Mouse (Mus musculus): ENCODE data around the gene Ifitm1.

The Ifitm1 gene

DNA sequence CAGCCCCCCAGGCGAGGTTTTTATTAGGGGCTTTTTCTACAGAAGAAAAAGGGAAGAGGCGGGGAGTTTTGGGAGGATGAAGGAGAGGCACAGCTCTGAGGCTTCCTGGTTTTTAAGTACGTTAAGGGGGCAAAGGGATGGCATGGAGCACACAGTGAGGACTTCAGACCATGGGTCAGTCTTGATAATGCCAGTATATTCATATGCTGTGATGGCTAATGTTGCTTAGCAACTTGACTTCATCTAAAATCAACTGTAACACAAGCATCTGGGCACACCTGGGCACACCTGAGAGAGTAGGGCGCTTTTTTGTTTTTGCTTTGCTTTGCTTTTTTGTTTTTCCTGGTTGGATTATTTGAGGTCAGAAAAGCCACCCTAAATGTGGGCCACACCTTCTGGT, at the start of gene Ifitm1:
Gene Ifitm1, plus strand, starts transcription at position 301 of the 400 bp plus-strand sequence.
- DNase-seq (ENCODE audit: extremely low spot score, low read depth, low spot score) = no peak

DNA sequence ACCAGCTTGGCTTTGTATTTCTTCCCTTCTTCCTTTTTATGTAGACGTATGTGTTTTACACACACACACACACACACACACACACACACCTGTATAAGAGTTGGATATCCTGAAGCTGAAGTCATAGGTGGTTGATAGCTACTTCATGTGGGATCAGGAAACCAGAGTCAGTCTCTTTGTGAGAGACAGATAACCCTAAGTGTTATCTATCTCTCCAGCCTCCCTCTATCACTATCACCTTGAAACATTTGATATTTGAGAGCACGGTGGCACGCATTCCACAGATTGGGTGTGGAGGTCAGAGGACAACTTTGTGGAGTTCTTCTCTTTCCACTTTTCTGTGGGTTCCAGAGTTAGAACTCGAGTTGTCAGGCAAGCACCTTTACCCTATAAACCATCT, 47.1 kb upstream of the Ifitm1 start:
- no peak for DNase-seq (ENCODE audit: extremely low spot score, low read depth, low spot score)

DNA sequence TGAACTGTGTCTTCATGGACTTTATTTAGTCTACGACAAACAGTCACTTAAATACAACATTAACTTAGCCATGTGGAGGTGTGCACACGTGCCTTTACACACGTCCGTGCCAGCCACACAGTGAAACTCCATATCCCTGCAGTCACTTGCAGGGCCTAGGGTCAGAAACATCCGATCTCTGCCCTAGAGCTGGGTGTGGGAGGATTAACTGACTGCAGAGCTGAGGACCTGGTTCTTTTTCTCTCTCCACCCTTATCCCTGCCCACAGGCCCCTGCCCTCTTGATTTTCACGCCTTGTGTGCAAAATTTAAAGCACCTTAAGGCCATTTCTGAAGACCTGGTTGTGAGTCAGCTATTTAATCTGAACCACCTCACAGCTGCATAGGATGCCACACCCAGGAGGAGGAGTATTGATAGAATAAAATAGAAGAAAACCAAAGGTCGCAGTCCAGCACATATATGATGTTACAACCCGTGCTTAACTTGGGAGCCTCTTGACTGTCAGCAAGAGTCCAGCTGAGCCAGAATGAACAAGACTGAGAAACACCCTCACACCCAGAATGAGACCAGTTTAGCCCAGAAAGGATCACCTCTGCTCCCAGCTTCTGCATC, 46.5 kb upstream of the Ifitm1 start, which contains the start of gene Nlrp6:
Gene Nlrp6, plus strand, starts transcription at position 485 of the 612 bp plus-strand sequence.
- DNase-seq (ENCODE audit: extremely low spot score, low read depth, low spot score) = no peak

DNA sequence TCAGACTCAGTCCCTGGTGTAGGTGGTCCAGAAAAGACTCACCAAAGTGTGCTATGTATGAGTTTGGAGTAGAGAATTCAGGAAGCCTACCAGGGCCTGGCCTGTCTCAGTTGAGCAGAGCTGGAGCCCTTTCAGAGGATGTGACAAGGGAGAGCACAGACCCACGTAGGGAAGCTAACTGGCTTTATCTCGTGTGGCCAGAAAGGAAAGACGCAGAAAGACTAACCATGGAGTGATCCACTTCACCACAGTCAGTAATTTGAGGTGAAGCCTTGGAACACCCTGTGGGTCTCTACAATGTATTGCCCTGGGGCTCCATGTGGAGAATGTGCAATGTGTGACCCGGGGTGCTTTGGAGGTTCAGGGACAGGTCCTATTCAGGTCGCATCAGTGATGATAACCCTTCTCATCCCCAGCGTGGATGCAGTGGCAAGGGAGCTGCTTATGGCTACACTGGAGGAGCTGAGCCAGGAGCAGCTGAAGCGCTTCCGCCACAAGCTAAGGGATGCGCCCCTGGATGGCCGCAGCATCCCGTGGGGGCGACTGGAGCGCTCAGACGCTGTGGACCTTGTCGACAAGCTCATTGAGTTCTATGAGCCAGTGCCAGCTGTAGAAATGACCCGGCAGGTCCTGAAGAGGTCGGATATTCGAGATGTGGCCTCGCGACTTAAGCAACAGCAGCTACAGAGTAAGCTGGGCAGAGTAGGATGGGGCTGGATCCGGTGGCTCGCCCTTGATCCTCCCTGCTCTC, 45.6 kb upstream of the Ifitm1 start:
- no peak for DNase-seq (ENCODE audit: extremely low spot score, low read depth, low spot score)

DNA sequence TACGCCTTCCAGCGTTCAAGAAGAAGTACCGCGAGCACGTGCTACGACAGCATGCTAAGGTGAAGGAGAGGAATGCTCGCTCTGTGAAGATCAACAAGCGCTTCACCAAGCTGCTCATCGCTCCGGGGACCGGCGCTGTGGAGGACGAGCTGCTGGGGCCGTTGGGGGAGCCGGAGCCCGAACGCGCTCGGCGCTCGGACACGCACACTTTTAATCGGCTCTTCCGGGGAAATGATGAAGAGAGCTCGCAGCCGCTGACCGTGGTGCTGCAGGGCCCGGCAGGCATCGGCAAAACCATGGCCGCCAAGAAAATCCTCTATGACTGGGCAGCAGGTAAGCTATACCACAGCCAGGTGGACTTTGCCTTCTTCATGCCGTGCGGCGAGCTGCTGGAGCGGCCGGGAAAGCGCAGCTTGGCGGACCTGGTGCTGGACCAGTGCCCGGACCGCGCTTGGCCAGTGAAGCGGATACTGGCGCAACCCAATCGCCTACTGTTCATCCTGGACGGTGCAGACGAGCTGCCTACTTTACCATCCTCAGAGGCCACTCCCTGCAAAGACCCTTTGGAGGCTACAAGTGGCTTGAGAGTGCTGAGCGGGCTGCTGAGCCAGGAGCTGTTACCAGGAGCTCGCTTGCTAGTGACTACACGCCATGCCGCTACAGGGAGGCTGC, 44.5 kb upstream of the Ifitm1 start:
- no peak for DNase-seq (ENCODE audit: extremely low spot score, low read depth, low spot score)

DNA sequence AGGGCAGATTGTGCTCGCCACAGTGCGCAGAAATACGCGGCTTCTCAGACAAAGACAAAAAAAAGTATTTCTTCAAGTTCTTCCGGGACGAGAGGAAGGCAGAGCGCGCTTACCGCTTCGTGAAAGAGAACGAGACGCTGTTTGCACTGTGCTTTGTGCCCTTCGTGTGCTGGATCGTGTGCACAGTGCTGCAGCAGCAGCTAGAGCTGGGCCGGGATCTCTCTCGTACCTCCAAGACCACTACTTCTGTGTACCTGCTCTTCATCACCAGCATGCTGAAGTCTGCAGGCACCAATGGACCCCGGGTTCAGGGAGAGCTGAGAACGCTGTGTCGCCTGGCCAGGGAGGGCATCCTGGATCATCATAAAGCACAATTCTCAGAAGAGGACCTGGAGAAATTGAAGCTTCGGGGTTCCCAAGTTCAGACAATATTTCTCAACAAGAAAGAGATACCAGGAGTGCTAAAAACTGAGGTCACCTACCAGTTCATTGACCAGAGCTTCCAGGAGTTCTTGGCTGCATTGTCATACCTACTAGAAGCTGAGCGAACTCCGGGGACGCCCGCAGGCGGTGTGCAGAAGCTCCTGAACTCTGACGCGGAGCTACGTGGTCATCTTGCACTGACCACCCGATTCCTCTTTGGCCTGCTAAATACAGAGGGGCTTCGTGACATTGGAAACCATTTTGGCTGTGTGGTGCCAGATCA, 43.8 kb upstream of the Ifitm1 start:
- no peak for DNase-seq (ENCODE audit: extremely low spot score, low read depth, low spot score)

DNA sequence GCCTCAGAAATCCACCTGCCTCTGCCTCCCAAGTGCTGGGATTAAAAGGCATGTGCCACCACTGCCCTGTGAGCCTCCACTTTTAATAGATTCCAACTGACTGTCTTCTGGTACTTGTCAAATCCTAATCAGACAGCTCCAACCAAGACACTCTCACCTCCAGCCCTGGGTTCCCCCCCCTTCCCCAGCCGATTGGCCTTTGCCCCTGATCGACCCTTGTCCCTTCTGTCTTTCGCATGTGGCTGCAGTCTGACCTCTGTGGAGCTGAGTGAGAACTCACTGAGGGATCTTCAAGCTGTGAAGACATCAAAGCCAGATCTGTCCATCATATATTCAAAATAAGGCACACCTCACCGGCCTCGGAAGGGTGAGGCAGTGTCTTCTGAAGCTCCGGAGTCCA, 39.8 kb upstream of the Ifitm1 start:
- no peak for DNase-seq (ENCODE audit: extremely low spot score, low read depth, low spot score)

DNA sequence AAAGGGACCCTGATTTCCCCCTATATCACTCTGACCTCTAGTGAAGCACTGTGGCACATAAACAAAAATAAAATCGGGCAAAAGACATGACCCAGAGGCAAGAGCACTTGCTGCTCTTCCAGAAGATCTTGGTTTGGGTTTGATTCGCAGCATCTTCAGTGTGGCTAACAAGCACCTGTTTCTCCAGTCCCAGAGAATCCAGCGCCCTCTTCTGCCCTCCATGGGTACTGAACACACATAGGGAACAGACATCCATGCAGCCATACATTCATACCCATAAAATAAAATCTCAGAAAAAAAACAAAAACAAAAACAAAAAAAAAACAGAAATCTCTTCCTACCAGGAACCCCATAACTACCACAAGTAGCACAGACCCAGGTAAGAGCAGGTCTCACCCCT, 28.6 kb upstream of the Ifitm1 start:
- no peak for DNase-seq (ENCODE audit: extremely low spot score, low read depth, low spot score)

DNA sequence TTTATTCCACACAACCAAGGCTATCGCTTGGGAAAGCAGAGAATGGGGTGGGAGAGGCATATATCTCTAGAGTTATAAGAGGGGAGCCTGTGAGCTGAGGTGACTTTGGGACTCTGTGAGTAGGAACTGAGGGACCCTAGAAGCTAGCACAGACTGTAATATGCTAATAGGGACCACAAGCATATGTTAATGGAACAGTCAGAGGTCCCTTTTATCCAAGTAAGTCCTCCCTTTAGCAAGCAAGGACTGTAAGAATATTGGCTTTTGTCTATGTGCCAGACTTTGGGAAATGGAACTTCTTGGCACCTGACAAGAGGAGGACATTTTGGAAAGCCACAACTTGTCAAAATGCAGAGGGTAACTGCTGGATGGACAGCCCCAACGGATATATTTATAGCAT, 28.1 kb upstream of the Ifitm1 start:
- no peak for DNase-seq (ENCODE audit: extremely low spot score, low read depth, low spot score)

DNA sequence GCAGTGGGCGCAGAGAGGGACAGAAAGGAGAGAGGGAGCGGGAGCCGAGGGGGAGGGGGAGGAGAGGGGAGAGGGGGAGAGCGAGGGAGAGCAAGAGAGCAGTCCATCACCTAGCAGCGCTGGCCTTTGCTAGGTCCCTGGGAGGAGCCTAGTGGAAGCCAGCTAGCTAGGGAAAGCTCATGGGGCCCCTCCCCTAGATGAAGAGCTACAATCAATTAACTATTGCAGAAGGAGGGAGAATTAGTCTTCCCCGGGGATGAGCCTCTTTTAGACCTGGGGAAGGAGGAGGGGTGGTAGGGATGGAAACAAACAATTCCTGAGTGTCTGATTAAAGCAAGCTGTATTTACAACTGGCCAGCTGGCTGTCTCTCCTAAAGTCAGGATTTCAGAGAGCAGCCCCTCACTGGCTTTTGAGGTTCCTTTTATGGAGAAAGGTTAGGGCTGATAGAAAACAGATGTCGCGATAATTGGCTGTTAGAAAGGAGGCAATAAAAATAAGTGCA, 27.3 kb upstream of the Ifitm1 start:
- peak; percentile 97 for DNase-seq (ENCODE audit: extremely low spot score, low read depth, low spot score)

DNA sequence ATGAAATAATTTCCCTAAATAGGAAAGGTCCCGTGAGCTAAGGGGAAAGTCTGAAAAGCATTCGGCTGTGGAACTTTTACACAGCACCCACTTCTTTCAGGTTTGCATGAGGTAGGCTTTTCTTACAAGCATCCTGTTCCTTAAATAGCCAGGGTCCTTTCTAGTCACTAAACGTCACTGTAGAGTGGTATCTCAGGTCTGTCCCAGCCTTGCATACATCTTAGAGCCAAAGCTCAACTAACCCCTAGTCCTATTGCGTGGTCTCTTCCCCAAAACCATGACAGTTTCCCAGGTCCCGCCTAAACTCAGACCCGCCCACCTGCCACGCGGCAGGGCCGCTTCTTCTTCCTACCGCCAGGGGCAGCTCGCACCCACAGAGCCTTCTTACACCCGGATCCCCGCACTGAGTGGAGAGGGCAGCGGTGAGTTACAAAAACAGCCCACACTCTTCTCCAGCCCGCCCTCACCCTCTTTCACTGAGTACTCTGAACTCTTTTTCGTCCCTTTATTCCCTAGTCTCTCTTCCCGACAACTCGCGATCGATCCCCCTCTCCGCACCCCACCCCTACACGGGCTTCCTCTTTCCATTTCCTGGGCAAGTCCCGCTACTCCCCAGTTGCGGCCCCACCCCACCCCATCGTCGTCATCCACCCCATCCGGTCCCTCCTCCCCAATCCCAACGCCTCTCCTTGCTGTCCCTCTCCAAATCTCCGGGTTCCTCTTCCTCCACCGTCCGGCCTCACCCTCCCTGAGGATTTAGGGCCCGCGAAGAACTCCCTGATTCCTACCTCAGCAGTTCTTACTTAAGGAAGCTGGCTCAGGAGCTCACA, 25.6 kb upstream of the Ifitm1 start, which contains the start of gene Pgghg:
Gene Pgghg, plus strand, starts transcription at position 170 of the 830 bp plus-strand sequence.
- DNase-seq (ENCODE audit: extremely low spot score, low read depth, low spot score) = peak; percentile 71

DNA sequence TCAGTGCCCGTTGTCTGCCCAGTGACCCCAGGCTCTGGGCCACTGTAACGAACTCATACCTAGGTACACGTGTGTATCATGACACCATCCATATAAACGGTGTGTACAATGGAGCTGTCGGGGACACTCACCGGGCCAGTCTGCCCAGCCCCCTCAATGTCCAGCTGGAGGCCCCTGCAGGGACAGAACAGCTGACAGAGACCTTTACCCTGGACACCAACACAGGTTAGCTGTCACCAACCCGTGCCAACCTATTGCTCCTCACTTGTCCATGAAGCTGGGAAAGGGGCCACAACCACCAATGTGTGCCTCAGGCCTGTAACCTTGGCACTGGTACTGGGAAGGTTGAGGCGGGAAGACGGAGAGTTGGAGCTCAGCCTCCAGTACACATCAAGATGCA, 24.7 kb upstream of the Ifitm1 start:
- no peak for DNase-seq (ENCODE audit: extremely low spot score, low read depth, low spot score)

DNA sequence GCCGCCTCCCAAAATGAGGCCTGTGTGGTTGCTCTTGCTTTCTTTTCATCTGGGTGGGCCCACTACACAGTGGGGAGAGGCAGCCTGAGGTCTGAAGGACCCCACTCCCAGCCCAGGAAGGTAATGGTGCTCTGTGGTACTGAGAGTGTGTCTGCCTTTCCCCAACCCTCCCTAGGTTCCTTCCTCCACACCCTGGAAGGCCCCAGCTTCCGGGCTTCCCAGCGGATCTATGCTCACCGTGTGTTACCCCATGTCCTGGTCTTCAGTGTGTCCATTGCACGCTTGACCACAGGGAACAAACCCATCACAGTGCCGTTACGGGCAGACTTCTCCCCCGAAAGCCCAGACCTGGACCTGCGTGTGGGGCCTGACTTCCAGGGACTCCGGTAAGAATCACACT, 24.2 kb upstream of the Ifitm1 start:
- DNase-seq (ENCODE audit: extremely low spot score, low read depth, low spot score) = no peak

DNA sequence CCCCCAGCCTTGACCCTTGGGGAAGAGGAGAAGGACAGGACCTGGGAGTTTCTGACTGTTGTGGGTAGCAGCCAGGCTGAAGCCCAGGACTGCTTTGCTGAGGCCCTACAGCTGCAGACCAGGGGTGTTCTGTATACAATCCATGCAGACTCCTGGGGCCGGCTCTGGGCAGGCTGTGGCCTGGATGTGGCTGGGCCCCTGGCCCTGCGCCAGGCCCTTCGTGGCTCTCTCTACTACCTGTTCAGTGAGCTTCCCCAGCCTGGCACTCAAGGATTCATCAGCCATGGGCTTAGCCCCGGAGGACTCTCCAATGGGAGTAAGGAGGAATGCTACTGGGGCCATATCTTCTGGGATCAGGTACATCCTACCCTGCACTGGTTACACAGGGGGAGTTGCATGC, 23.7 kb upstream of the Ifitm1 start:
- no peak for DNase-seq (ENCODE audit: extremely low spot score, low read depth, low spot score)

DNA sequence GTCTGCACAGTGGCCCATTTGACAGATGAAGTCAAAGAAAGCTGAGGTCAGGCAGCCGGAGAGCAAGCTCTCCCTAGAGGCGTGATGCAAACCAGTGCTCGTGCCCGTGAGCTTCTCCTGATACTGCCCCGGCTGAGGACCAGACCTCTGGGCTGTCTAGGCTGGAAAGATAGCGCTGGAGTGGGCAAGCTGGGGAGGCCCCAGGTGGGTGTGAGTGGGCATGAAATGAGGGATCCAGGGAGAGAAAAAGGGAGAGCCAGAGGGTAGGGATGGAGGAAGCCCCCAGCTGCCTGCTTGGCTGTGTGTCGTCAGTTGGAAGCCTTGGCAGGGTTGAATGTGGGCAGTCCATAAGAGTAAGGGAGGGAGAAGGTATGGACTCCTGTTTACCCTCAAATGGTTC, 22.8 kb upstream of the Ifitm1 start:
- DNase-seq (ENCODE audit: extremely low spot score, low read depth, low spot score) = no peak

DNA sequence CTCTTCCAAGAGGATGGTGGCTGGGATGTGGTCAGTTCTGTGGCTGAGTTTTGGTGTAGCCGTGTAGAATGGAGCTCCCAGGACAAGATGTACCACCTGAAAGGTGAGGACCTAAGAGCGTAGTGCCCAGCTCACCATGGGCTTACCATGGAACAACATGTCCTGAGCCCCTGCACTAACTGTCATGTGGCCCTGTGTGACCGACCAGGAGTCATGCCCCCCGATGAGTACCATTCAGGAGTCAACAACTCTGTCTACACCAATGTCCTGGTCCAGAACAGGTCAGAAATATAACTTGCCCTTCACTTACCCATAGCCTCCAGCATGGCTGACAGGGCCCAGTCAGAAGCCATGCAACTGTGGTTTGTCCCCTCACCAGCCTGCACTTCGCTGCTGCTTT, 21.8 kb upstream of the Ifitm1 start:
- no peak for DNase-seq (ENCODE audit: extremely low spot score, low read depth, low spot score)

DNA sequence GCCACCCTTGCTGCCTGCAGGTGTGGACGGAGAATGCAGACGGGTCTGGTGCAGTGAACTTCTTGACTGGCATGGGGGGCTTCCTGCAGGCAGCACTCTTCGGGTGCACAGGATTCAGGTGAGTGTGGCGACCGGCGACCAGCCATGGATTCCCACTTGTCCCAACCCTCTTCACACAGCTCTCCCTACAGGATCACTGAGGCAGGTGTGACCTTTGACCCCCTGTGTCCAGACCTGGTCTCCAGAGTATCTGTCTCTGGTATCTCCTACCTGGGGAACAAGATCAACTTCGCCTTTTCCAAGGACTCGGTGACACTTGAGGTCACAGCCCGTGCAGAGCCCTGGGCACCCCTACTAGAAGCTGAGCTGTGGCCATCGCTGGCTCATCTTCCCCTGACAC, 20.7 kb upstream of the Ifitm1 start:
- no peak for DNase-seq (ENCODE audit: extremely low spot score, low read depth, low spot score)

DNA sequence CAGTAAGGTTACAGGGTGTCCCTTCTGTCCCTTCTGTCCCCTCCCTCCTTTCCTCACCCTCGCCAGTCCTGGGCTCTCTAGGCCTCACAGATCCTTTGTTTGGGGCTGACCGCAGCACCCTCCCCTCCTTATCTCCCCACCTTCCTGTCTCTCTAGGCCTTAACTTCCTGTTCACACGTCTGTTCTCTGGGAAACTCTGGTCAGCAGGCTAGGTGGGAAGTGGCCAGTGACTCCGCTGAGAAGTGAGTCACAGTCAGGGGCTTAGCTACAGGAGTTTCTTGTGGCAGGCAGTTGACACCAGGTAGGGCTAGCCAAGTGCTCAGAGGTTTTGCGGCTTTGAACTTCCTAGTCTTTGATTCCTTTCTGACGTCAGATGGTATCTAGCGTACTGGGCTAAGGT, 20.0 kb upstream of the Ifitm1 start:
- no peak for DNase-seq (ENCODE audit: extremely low spot score, low read depth, low spot score)

DNA sequence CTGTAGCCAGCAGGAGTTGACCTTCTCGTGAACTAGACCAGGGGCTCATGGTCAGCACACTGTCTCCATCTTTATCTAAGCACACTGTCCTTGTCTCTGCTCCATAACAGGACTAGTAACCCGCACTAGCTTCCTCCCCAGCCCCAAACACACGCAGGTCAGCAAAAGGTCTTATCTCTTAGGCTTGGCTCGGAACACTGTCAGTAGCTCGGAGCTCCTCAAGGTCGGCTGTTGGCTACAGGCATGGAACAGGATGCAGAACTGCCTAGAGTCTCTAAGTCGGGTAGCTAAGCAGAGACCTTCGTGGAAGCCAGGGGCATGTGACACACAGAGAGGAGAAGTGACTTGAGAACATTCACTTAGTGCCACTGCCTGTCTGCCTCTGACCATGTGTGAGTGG, 18.9 kb upstream of the Ifitm1 start:
- no peak for DNase-seq (ENCODE audit: extremely low spot score, low read depth, low spot score)

DNA sequence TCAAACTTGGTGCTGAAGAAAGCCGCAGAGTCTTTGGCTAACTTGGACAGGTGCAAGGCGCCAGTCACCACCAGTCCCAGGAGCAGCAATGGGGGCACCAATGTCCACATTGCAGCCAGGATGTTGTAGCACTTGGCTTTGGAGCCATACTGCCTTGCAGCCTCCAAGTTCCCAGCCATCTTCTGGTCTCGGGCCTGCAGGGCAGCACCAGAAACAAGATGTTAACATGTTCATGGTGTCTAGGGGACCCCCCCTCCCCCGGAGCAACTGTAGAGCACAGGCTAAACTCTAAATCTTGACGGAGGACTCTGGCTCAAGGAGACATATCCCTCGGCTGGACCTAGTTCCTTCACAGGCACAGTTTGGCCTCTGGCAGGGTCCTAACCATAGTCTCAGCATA, 17.8 kb upstream of the Ifitm1 start:
- no peak for DNase-seq (ENCODE audit: extremely low spot score, low read depth, low spot score)
